Mouse (Mus musculus) cerebellum, adult 2 months (tissue): ENCODE data around the gene Kctd5.

ENCODE experiments used
- CTCF ChIP-seq: fragments of 200-500 bp; IDR thresholded peaks from 2 replicates; pipeline ENCODE4 v1.5.1; 2011; ENCODE audit warnings: low read depth, mild to moderate bottlenecking, control low read depth, low read length, moderate library complexity, borderline replicate concordance; ENCODE audit not compliant: insufficient read depth
- POLR2A ChIP-seq: fragments of 200-500 bp; IDR thresholded peaks from 2 replicates; pipeline ENCODE4 v1.6.1; 2011; ENCODE audit warnings: low read length, control low read depth, borderline replicate concordance; ENCODE audit not compliant: insufficient read depth

- TF ChIP-seq POLR2A (no peak), CTCF (no peak)
These were observed 60.4 kb downstream of the Kctd5 start for GRCm38 (mm10) chr17:24012921-24013320.
